Mouse (Mus musculus) thymus, adult 2 months (tissue): ENCODE data around the gene Tnk2. TPM values are rescaled to one million over a fixed set of nuclear protein-coding genes. Genes with fewer than 3 reads are reported as not detected.

Source experiments
- DNase-seq: peaks from one replicate; pipeline ENCODE4 v3.0.0; 2021
- H3K27ac ChIP-seq: fragments of 200-500 bp; 2 replicates; pipeline ENCODE4 v1.5.1; 2012; ENCODE audit warnings: low read length, control low read depth; ENCODE audit not compliant: control insufficient read depth, insufficient read depth
- H3K27me3 ChIP-seq: fragments of 200-500 bp; 2 replicates; pipeline ENCODE4 v1.6.1; 2012; ENCODE audit warnings: mild to moderate bottlenecking, low read length, moderate library complexity, mixed read lengths; ENCODE audit not compliant: control insufficient read depth, insufficient read depth
- H3K36me3 ChIP-seq: fragments of 200-500 bp; 2 replicates; pipeline ENCODE4 v1.6.1; 2012; ENCODE audit warnings: mild to moderate bottlenecking, low read length, moderate library complexity; ENCODE audit not compliant: control insufficient read depth, insufficient read depth
- H3K4me1 ChIP-seq: fragments of 200-500 bp; replicated peaks from 2 replicates; pipeline ENCODE4 v1.6.1; 2012; ENCODE audit warnings: low read length; ENCODE audit not compliant: control insufficient read depth, insufficient read depth
- H3K4me3 ChIP-seq: fragments of 200-500 bp; 2 replicates; pipeline ENCODE4 v1.5.1; 2012; ENCODE audit warnings: mild to moderate bottlenecking, low read length, control low read depth, moderate library complexity; ENCODE audit not compliant: control insufficient read depth, insufficient read depth
- CTCF ChIP-seq: fragments of 200-500 bp; IDR thresholded peaks from 2 replicates; pipeline ENCODE4 v1.5.1; 2012; ENCODE audit warnings: mild to moderate bottlenecking, control low read depth, low read length, moderate library complexity, borderline replicate concordance; ENCODE audit not compliant: control insufficient read depth, poor library complexity, insufficient read depth; ENCODE audit errors: extremely low read depth
- POLR2A ChIP-seq: fragments of 200-500 bp; IDR thresholded peaks from 2 replicates; pipeline ENCODE4 v1.6.1; 2012; ENCODE audit warnings: mild to moderate bottlenecking, low read length, control low read depth, moderate library complexity; ENCODE audit not compliant: control insufficient read depth, poor library complexity, insufficient read depth; ENCODE audit errors: extremely low read depth
- WGBS: fragments of 180-500 bp; shearing (Covaris S2); methylation state at CpG from one replicate; pipeline ENCODE4 v1.1.7; 2018; 5-methylcytosine and 5-hydroxymethylcytosine counted together
- polyA plus RNA-seq: library from polyadenylated mRNA; depleted of rRNA; stranded (reverse); fragments of >200 nt; gene quantifications from 2 replicates; pipeline ENCODE4 v1.2.3, GENCODE M21; 2012

The Tnk2 gene
- polyA plus RNA-seq, 1 experiment = 479 TPM

DNA sequence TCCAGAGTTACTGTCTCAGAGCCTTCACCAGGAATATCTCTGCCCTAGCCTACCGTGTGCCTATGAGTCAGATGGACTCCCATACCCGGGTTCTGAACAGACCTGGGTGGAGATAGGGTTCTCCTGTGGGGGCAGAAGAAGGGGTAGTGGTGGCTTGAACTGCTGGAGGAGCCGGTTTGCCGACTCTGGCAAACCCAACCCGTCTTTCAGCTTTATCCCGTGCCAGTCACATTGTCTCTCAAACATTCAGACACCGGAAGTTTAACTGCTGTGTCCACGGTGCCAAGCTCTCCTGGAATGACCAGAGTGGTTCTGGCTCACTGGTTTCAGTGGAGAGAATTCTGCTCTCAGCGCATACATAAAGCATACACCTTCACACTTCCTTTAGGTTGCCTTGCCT lies 2.3 kb downstream of the Tnk2 start:
- H3K36me3 ChIP-seq = no peaks in the 10 kb centered on the region
- no peak for DNase-seq
- no peak overlapping the region for H3K27ac ChIP-seq
- H3K27me3 ChIP-seq = no peaks in the 10 kb centered on the region
- peaks cover 41% of the 10 kb centered on the region for H3K4me1 ChIP-seq
- H3K4me3 ChIP-seq = peak overlapping the region; percentile 88
- TF ChIP-seq POLR2A (no peak), CTCF (no peak)
- WGBS = 84% methylated on average over 9 of the region's 9 CpGs

DNA sequence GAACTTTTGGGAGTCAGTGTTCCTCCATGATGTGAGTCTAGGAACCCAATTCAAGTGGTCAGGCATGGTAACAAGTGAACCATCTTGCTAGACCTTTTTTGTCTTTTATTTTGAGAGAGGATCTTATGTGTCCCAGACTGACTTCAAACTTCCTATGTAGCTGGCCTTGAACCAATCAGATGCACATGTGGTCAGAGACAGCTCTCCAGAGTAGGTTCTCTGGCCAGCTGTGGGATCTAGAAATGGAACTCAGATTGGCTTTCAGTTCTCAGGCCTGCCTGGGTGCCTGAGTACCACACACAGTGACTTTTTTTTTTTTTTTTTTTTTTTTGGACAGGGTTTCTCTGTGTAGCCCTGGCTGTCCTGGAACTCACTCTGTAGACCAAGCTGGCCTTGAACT lies 4.0 kb downstream of the Tnk2 start:
- Histone ChIP-seq H3K36me3 (no peaks in the 10 kb centered on the region), H3K4me1 (peaks cover 44% of the 10 kb centered on the region), H3K27me3 (no peaks in the 10 kb centered on the region), H3K27ac (no peak overlapping the region), H3K4me3 (no peak overlapping the region)
- DNase-seq = no peak
- TF ChIP-seq POLR2A (no peak), CTCF (no peak)

DNA sequence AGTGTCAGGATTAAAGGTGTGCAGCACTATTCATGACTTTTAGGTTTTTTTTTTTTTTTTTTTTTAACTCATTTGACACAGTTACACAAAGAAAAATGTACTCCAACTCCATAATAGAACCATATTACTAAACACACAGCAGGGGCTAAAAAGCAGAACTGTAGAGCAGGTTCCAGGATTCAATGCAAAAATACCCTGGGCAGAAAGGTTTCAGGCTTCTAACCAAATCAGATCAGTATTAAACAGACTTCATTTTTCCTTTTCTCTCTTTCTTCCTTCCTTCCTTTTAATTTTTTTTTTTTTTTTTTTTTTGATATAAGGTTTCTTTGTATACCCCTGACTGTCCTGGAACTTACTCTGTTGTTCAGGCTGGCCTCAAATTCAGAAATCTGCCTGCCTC lies 6.8 kb downstream of the Tnk2 start:
- Histone ChIP-seq H3K4me3 (no peak overlapping the region), H3K4me1 (peaks cover 43% of the 10 kb centered on the region), H3K27me3 (no peaks in the 10 kb centered on the region), H3K27ac (peak overlapping the region; percentile 97), H3K36me3 (no peaks in the 10 kb centered on the region)
- TF ChIP-seq CTCF (no peak), POLR2A (no peak)
- DNase-seq = no peak

DNA sequence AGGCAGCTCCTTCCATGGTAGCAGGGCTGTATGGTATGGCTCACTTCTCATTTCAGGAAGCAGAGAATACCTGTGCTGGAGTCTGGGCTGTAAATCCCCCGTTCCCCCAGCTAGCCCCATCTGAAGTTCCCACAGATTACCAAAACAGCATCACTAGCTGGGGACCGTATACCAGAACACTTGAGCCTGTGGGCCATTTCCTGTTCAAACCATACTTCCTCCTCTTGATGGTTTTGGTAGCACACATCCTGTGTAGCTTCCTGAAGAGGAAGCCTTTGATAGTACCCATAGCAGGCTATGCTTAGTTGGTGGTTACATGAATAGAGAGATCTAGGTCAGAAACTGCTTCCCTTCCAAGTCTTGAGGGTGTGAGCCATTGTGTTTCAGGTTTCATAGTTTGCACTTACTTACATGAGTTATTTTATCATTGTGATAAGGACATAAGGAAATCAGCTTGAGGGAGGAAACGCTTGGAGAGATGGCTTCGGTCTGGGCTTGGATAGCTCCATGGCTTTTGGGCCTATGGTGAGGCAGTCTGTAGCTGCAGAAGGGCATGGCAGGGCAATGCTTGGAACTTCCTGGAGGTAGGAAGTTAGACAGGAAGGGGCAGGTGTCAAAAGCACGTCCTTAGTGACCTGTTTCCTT lies 7.4 kb downstream of the Tnk2 start:
- Histone ChIP-seq H3K27me3 (no peaks in the 10 kb centered on the region), H3K36me3 (no peaks in the 10 kb centered on the region), H3K4me3 (peak overlapping the region; percentile 15; the same call in 1 of the 2 replicates), H3K4me1 (peaks cover 39% of the 10 kb centered on the region), H3K27ac (peak overlapping the region; percentile 97)
- DNase-seq = peak; percentile 68
- TF ChIP-seq CTCF (no peak), POLR2A (no peak)
- 6% methylated on average over 5 of the region's 5 CpGs for WGBS

DNA sequence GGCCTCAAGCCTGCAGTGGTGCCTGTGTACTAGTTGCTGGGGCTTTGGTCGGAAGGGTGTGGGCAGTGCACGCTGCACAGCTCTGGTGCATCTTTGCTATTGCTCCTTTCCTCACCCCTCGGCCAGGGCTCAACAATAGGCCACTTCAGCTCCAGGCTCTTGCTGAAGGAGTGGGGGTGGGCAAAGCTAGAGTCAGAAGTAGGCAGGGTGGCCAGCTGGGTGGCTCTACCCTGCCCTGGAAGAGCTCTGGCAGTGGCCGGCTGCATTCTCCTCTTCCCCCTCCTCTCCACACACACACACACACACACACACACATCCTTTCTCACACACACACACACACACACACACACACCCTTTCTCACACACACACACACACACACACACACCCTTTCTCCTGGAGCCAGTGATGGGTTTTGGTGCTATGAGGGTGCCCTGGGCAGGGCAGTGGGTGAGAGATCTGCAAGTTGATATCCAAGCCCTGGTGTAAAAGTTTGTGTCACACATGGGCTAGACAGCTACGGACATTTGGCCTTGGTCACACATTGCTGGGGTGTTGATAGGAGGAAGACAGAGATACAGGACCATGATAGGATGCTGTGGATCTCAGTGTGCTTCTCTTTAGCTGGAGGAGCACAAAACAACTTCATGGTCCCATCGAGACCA lies 10.5 kb downstream of the Tnk2 start:
- DNase-seq = no peak
- WGBS = 97% methylated on average over 6 of the region's 6 CpGs
- Histone ChIP-seq H3K36me3 (no peaks in the 10 kb centered on the region), H3K4me1 (peaks cover 47% of the 10 kb centered on the region), H3K4me3 (no peak overlapping the region), H3K27ac (no peak overlapping the region), H3K27me3 (no peaks in the 10 kb centered on the region)
- TF ChIP-seq CTCF (no peak), POLR2A (no peak)

DNA sequence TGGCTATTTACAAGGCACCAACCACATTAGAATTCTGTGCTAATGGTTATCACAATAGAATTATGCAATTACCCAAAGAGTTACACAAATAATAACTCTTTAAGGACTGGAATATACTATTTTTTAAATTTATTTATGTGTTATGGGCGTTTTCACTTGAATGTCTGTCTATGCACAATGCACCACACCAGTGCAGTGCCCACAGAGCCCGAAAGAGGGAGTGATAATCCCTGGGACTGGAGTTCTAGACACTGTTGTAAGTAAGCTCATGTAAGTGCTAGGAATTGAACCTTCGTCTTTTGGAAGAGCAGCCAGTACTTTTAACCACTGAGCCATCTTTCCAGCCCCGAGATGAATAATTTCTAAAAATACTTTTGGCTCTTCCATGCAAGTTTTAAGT lies 11.9 kb downstream of the Tnk2 start:
- TF ChIP-seq CTCF (no peak), POLR2A (no peak)
- Histone ChIP-seq H3K36me3 (no peaks in the 10 kb centered on the region), H3K4me1 (peaks cover 55% of the 10 kb centered on the region), H3K4me3 (no peak overlapping the region), H3K27ac (no peak overlapping the region), H3K27me3 (no peaks in the 10 kb centered on the region)
- DNase-seq = no peak
- WGBS = 94% methylated on average over 4 of the region's 4 CpGs
